21 mouse cellular contexts compared by ENCODE assay signal in genomic region chr2:22255600-22255999, GRCm38 (mm10). TPM values are rescaled to one million over a fixed set of nuclear protein-coding genes. Genes with fewer than 3 reads are reported as not detected.
"Had no signal": no experiment of that assay in that cellular context is flagged by ENCODE, and none has a peak within 500 bp of the region (broad histone marks: within the 10 kb centered on the region; RNA-seq: fewer than 3 reads in every experiment).

No protein-coding gene starts in this region.

- H3K9me3 ChIP-seq: midbrain, embryonic 12.5 days had no signal

- H3K4me2 ChIP-seq: lung, embryonic 14.5 days; midbrain, embryonic 12.5 days had no signal

- DNase-seq: kidney, adult 2 months; kidney, postnatal 25 days; layer of hippocampus, adult 9-11 months; liver, postnatal 0 days; lung, embryonic 14.5 days; thymus, adult 18-20 months; thymus, postnatal 4 days had no signal

- H3K4me1 ChIP-seq: midbrain, embryonic 12.5 days had no signal

- H3K27me3 ChIP-seq: midbrain, embryonic 12.5 days had no signal

- H3K36me3 ChIP-seq: midbrain, embryonic 12.5 days had no signal

- H3K4me3 ChIP-seq: layer of hippocampus, adult 2 months; midbrain, embryonic 12.5 days; myocyte had no signal

- H3K27ac ChIP-seq: kidney, postnatal 0 days; layer of hippocampus, adult 2 months; liver, embryonic 14.5 days; macrophage; midbrain, embryonic 12.5 days had no signal

- H3K9ac ChIP-seq: liver, embryonic 14.5 days; liver, postnatal 0 days; lung, embryonic 14.5 days; midbrain, embryonic 12.5 days had no signal

- ATAC-seq: liver, postnatal 0 days; lung, postnatal 0 days had no signal

RNA-seq across cellular contexts. Expression of gene Myo3a, which starts 28.3 kb away (rescaled TPM):
- total RNA-seq: liver, adult 2 months; megakaryocyte, adult 5-6 weeks; monocyte, adult 5-6 weeks had no signal
- polyA plus RNA-seq: large intestine, adult 2 months; liver, adult 2 months; liver, embryonic 14.5 days; liver, postnatal 0 days; lung, postnatal 0 days; macrophage; myocyte; neural tube, embryonic 11.5 days; small intestine, adult 2 months; spleen, adult 2 months had no signal
